Mouse (Mus musculus): Measurements from ENCODE around the gene Srcap.
"Not testable (repeated sequence)": the region's sequence is repeated elsewhere in the genome, so short reads cannot be mapped to it uniquely, and the experiment has no call there.

Gene Srcap

DNA sequence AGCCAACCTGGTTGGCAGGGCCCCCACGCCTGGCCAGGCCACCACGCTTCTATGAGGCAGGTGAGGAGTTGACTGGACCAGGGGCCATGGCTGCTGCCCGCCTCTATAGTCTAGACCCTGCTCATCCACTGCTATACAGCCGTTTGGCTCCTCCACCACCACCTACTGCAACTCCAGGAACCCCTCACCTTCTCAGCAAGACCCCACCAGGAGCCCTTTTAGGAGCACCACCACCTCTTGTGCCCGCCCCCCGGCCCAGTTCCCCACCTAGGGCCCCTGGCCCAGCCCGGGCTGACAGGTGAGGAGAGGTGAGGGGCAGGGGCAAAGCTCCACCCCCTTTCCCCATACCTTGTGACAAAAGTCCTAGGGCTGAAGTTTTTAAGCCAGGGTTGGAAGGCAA lies 21.8 kb upstream of the Srcap start:
- in situ Hi-C loops (cut with MboI, MseI), result loop anchor here (5.0 kb wide), 1 partner anchor 87 kb away; no protein-coding TSS in a partner anchor

DNA sequence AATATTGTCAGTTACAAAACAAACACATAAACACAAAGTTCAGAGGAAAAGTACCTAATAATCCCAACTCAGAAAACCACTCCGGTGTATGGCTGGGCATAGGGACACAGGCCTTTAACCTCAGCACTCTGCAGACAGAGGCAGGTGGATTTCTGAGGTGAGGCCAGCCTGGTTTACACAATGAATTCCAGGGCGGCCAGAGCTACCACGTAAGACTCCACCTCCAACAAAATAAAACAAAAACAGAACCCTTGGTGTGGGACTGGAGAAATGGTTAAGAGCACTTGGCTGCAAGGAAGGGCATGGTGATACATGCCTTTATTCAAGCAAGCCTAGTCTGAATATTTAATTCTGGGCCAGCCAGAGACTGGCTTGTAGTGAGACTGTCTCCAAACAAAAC lies 19.9 kb upstream of the Srcap start:
- in situ Hi-C loops (cut with MboI, MseI), result loop anchor here (5.0 kb wide), 1 partner anchor 85 kb away; no protein-coding TSS in a partner anchor

DNA sequence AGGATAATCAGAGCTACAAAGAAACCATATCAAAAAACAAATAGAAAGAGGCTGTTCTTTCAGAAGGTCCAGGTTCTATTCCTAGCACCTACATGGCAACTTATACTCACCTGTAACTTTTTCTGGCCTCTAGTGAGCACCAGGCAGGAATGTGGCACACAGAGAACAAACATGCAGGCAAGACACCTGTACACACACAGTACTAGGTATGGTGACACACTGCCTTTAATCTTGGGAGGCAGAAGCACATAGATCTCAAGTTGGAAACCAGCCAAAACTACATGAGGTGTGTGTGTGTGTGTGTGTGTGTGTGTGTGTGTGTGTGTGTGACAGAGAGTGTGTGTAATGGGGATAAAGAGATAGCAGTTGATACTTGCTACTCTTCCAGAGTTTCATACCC lies 17.1 kb upstream of the Srcap start:
- in situ Hi-C loops (cut with MboI, MseI), result loop anchor here (5.0 kb wide), 1 partner anchor 83 kb away; no protein-coding TSS in a partner anchor

DNA sequence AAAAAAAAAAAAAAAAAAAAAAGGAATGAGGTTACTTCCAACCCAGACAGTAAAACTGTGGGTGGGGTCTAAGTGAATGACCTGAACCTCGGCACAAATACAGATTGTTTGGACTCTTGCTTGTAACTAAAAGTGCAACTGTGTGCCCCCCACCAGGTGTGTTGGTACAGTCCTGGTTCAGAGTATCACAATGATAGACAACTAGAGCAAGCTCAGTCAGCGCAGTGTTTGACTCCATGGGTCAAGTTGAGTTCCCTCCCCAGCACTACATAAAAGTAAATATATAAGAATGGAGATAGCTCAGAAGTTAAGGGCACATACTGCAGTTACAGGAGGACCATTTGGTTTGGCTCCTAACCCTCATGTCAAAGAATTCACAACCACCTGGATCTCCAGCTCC lies 14.4 kb upstream of the Srcap start:
- in situ Hi-C loops (cut with MboI, MseI), result no loop called here

DNA sequence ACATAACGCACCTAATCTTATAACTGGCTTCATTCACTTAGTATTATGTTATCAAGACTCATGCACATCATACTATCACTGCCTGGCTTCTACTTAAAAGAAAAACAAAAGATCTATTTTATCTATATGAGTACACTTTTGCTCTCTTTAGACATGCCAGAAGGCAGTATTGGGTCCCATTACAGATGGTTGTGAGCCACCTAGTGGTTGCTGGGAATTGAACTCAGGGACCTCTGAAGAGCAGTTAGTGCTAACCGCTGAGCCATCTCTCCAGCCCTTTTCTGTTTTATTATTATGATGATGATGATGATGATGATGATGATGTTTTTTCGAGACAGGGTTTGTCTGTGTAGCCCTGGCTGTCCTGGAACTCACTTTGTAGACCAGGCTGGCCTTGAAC lies 13.4 kb upstream of the Srcap start:
- in situ Hi-C loops (cut with MboI, MseI), result no loop called here

DNA sequence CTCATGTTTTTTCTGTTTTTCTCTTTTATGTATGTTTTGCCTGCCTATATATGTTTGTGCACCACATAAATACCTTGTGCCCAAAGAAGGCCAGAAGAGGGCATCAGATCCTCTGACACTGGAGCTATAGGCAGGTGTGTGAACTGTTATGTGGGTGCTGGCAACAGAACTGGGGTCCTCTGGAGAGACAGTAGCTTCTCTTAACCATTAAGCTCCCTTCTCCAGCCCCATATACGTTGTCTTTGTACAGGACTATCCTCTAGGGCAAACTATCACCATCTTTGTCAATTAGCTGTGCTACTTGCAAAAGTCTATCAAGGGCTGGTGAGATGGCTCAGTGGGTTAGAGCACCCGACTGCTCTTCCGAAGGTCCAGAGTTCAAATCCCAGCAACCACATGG lies 3.5 kb upstream of the Srcap start:
- in situ Hi-C loops (cut with MboI, MseI), result no loop called here

DNA sequence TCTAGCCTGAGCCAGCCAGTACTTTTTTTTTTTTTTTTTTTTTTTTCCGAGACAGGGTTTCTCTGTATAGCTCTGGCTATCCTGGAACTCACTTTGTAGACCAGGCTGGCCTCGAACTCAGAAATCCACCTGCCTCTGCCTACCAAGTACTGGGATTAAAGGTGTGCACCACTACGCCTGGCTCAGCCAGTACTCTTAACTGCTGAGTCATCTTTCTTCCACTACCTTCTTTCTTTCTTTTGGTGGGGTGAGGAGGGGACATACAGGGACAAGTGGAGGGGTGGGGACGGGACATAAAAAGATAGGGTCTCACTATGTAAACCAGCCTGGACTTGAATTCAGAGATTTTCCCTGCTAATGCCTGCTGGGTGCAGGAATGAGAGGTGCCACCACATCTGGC lies 2.0 kb upstream of the Srcap start:
- in situ Hi-C loops (cut with MboI, MseI), result not testable (repeated sequence)

DNA sequence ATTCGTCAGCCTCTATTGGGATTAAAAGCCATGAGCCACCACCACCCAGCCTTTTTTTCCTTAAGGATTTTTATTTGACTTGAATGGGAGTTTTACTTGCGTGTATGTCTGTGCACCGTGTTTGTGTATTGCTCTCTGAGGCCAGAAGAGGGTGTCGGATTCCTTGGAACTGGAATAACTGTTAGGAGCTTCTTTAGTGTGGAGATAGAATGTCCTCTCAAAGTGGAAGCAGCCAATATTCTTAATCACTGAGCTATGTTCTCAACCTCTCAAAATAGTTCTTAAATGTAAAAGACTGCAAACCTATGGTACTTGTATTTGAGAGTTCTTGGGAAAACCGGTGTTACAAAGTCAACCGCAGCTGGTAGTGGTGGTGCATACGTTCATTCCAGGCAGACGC lies 542 bp upstream of the Srcap start:
- in situ Hi-C loops (cut with MboI, MseI), result no loop called here

DNA sequence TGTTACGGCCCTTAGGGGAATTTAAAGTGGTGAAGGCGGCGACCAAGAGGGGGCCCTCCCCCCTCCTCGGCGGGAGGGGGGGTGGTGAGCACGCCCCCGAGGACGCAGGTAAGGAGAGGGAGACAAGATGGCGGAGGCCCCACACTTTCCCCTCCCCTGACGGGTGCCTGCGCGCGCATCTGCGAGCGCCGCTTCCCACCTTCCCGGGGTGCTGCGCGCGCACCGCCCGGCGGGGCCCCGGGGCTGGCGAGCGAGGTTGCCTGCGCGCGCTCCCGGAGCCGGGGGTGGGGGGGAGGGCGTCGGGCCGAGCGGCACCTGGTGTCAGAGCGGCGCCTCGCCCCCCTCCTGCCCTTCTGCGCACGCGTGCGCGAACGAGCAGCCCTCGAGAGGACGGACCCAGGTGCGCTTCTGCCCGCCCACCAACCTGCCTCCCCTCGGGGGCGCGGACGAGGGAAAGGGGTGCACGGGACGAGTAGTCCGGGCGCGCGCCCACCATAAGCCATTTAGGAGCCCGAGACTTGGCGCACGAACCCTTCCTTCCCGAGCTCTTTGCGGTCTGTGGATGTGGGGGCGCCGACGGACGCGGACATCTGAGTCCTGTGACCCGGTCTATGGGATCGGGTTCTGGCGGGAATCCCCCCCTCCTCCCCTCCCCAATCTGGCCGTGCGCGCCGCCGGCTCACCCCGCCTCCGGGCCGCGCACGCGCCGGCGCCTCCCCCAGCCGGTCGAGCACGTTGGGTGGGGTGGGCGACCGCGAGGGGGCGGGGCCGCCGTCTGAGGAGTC lies 640 bp downstream of the Srcap start:
- in situ Hi-C loops (cut with MboI, MseI), result no loop called here

DNA sequence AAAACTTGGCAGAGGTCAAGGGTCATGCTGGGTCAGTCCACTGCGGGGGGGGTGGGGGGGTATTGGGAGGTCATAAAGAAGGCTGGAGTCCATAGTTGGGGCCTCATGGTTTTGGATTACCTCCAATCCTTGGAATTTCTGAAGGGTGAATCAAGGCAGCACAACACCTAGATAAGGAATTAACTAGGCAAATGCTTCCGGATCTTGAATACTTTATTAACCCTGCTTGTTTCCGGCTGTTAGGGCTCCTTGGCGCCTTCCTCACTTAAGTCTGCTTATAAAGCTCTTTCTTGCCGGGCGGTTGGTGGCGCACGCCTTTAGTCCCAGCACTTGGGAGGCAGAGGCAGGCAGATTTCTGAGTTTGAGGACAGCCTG lies 1.2 kb downstream of the Srcap start:
- in situ Hi-C loops (cut with MboI, MseI), result no loop called here

DNA sequence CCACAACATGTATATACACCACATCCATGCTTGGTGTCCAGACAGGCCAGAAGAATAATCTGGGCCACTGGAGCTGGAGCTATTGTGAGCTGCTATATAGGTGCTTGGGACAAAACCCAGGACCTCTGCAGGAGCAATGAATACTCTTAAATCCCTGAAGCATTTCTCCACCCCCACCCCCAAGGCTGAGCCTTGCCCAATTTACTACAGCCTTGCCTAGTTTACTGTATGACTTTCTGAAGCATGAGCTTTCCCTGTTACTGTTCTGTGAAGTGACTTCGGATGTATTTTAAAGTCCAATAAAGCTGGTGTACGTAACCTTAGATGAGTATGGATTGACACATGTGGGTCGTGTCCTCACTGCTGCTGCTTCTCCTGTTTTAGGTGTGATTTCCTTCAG lies 2.0 kb downstream of the Srcap start:
- in situ Hi-C loops (cut with MboI, MseI), result no loop called here

DNA sequence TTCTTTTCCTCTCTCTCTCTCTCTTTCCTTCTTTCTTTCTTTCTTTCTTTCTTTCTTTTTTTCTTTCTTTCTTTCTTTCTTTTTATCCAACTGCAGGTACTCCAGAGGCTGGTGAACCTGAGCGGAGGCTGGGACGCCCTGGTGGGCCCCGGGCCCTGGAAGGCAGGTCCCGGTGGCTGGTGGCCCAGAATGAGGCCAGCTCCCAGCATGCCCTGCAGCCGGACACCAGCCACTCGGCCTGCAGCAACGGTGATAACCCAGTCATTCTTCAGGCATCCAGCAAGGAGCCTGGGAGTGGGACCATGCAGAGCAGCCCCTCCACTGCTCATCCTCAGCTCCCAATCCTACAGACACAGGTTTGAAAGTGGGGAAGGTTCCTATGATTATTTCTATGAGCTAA lies 4.1 kb downstream of the Srcap start:
- in situ Hi-C loops (cut with MboI, MseI), result no loop called here

- in situ Hi-C loops (cut with MboI, MseI), result no loop called here
Observed at GRCm38 (mm10) chr7:127516344-127516743, 4.6 kb downstream of the Srcap start.

- in situ Hi-C loops (cut with MboI, MseI), result no loop called here
Observed at GRCm38 (mm10) chr7:127519284-127519683, 7.5 kb downstream of the Srcap start, which contains the start of gene Gm42715. TSS of gene Gm42715 (plus strand) at chr7:127519584.

DNA sequence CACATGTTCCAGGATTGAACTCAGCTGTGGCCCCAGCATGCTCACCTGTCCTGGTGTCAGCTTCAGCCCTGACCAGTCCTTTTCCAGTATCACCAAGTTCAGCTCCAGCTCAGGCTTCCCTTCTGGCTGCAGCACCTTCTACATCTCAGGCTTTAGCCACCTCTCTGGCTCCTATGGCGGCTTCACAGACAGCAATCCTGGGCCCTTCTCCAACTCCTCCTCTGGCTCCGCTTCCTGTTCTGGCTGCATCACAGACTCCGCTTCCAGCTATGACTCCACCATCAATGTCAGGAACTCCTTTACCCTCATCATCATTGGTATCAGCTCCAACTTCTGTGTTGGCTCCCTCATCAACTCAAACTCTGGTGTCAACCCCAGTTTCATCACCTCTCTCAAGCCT lies 29.9 kb downstream of the Srcap start:
- in situ Hi-C loops (cut with MboI, MseI), result loop anchor here (25.0 kb wide), 1 partner anchor 229 kb away; no protein-coding TSS in a partner anchor

DNA sequence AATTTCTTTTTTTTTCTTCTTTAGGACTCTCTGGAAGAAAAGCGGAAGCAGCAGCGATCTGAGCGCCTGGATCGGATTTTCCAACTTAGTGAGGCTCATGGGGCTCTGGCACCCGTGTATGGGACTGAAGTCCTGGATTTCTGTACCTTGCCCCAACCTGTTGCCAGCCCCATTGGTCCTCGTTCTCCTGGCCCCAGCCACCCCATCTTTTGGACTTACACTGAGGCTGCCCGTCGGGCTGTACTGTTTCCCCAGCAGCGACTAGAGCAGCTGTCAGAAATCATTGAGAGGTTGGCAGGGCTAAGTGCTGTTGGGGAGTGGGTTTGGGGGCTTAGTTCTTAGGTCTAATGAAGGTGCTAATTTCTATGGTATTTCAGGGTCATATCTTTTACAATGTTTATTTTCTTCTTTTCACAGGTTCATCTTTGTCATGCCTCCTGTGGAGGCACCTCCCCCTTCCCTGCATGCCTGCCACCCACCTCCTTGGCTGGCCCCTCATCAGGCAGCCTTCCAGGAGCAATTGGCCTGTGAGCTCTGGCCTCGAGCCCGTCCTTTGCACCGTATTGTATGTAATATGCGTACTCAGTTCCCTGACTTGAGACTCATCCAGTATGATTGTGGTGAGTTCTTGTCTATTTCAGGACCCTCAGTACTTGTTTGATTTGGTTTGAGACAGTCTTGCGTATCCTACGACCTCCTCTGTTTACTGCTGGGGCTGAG lies 37.5 kb downstream of the Srcap start:
- in situ Hi-C loops (cut with MboI, MseI), result loop anchor here (25.0 kb wide), 1 partner anchor 237 kb away; no protein-coding TSS in a partner anchor

- in situ Hi-C loops (cut with MboI, MseI), result loop anchor here (10.0 kb wide), 1 partner anchor 997 kb away; no protein-coding TSS in a partner anchor
Observed at GRCm38 (mm10) chr7:127551558-127551957, 39.8 kb downstream of the Srcap start.

GRCm38 (mm10) chr7:127560580-127560979 lies 48.8 kb downstream of the Srcap start:
- in situ Hi-C loops (cut with MboI, MseI), result no loop called here

GRCm38 (mm10) chr7:127561340-127561858 lies 49.6 kb downstream of the Srcap start, which contains the start of gene Tmem265:
TSS of gene Tmem265 (plus strand) at chr7:127561390.
- in situ Hi-C loops (cut with MboI, MseI), result no loop called here

- in situ Hi-C loops (cut with MboI, MseI), result no loop called here
Observed at GRCm38 (mm10) chr7:127564381-127565150, 52.8 kb downstream of the Srcap start.

- in situ Hi-C loops (cut with MboI, MseI), result no loop called here
Observed at GRCm38 (mm10) chr7:127572895-127573471, 61.2 kb downstream of the Srcap start, which contains the start of gene Phkg2. TSS of gene Phkg2 (plus strand) at chr7:127573340.

Measured in T-helper 2 cell (primary cell).